Mouse (Mus musculus): ENCODE measurements around the gene Rbp1. TPM values are rescaled to one million over a fixed set of nuclear protein-coding genes. Genes with fewer than 3 reads are reported as not detected.

Rbp1 gene
- 1.5 TPM for polyA plus RNA-seq (2015; fragmentation: Illumina TruSeq; extraction: RNeasy Lipid Tissue Mini Kit (QIAGEN cat#74804); ENCODE audit: insufficient read depth, low replicate concordance)

DNA sequence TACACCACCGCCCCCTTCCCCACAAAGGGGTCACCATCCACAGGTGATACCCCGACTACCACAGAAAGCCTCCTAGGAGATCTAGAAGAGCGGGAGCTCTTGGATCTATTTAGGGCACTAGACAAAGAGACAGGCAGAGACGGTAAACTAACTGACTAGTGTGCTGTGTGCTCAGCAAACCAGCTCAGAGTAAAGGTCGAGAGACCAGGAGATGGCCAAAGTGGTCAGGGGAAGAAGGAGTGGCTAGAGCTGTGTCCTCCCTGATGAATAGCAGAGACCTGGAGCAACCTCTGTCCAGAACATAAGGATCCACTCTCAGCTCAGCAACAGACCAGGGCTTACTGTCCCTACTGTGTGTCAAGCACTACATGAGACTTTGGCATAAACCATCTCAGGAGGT is at the start of gene Rbp1:
Gene Rbp1, plus strand, starts transcription at position 306 of the 400 bp plus-strand sequence.

GRCm38 (mm10) chr9:98485815-98486214 is 63.1 kb downstream of the Rbp1 start, which contains the start of gene Rbp2:
Gene Rbp2 (plus strand): TSS chr9:98486115.

Other genes starting within 250 kb of the Rbp1 start
- gene Nmnat3, start 135.5 kb upstream of the Rbp1 start, polyA plus RNA-seq (2015; fragmentation: Illumina TruSeq; extraction: RNeasy Lipid Tissue Mini Kit (QIAGEN cat#74804); ENCODE audit: insufficient read depth, low replicate concordance), result 5.7 TPM
- gene Rbp2, start 63.2 kb downstream of the Rbp1 start, polyA plus RNA-seq (2015; fragmentation: Illumina TruSeq; extraction: RNeasy Lipid Tissue Mini Kit (QIAGEN cat#74804); ENCODE audit: insufficient read depth, low replicate concordance), result not detected
- 131 TPM for gene Copb2, start 140.8 kb downstream of the Rbp1 start, polyA plus RNA-seq (2015; fragmentation: Illumina TruSeq; extraction: RNeasy Lipid Tissue Mini Kit (QIAGEN cat#74804); ENCODE audit: insufficient read depth, low replicate concordance)
- 24.7 TPM for gene Mrps22, start 178.7 kb downstream of the Rbp1 start, polyA plus RNA-seq (2015; fragmentation: Illumina TruSeq; extraction: RNeasy Lipid Tissue Mini Kit (QIAGEN cat#74804); ENCODE audit: insufficient read depth, low replicate concordance)